Mouse (Mus musculus): ENCODE measurements at regions not wholly inside any gene's neighbourhood (a gene's known extent, or its start where the extent isn't known, plus 50 kb on each side); places are given as distances from the start of the nearest gene placed in this dataset.

- H3K4me2 ChIP-seq (replicated peaks; ENCODE audit: low read depth), result no peak overlapping the region
- H3K27ac ChIP-seq (ENCODE audit: low read depth, low read length), result no peak overlapping the region
- H3K36me3 ChIP-seq (ENCODE audit: control insufficient read depth, insufficient read depth), result no peaks in the 10 kb centered on the region
- no peaks in the 10 kb centered on the region for H3K4me1 ChIP-seq (replicated peaks; ENCODE audit: control insufficient read depth, insufficient read depth, low read length)
- no peak overlapping the region for H3K4me3 ChIP-seq (ENCODE audit: low read depth, low read length)
- ATAC-seq, result no peak
- no peaks in the 10 kb centered on the region for H3K27me3 ChIP-seq (replicated peaks; ENCODE audit: control insufficient read depth, insufficient read depth, low read length)
- no peaks in the 10 kb centered on the region for H3K9me3 ChIP-seq (ENCODE audit: control insufficient read depth)
- WGBS, result 66% methylated on average over 4 of the region's 4 CpGs
- no peak overlapping the region for H3K9ac ChIP-seq (ENCODE audit: low read depth, low read length)
- no peak for TF ChIP-seq CTCF (IDR thresholded peaks at IDR 0.05; ENCODE audit: low read depth)
These were observed 94.0 kb upstream of the Prmt6 start for GRCm38 (mm10) chr3:110344846-110345245.

DNA sequence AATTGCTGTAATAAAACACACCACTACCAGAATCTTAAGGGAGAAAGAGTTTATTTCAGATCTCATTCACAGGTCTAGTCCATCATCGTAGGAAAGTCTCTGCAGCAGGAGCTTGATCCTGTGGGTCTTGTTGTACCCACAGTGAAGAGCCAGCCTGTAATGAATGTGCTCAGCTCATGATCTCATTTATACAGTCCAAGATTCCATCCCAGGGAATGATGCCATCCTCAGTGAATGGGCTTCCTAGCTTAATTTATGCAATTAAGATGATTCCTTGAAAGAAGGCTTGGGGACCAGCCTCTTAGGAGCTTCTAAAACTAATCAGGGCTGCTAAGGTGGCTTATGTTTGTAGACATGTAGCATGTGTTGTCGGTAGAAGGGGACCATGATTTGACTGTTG is 89.3 kb upstream of the Prmt6 start:
- H3K27ac ChIP-seq (ENCODE audit: low read depth, low read length), result no peak overlapping the region
- no peak for ATAC-seq
- no peaks in the 10 kb centered on the region for H3K27me3 ChIP-seq (replicated peaks; ENCODE audit: control insufficient read depth, insufficient read depth, low read length)
- no peaks in the 10 kb centered on the region for H3K36me3 ChIP-seq (ENCODE audit: control insufficient read depth, insufficient read depth)
- no peaks in the 10 kb centered on the region for H3K9me3 ChIP-seq (ENCODE audit: control insufficient read depth)
- no peak overlapping the region for H3K4me2 ChIP-seq (replicated peaks; ENCODE audit: low read depth)
- WGBS, result 89% methylated on average over 2 of the region's 2 CpGs
- TF ChIP-seq CTCF (IDR thresholded peaks at IDR 0.05; ENCODE audit: low read depth), result no peak
- H3K9ac ChIP-seq (ENCODE audit: low read depth, low read length), result no peak overlapping the region
- H3K4me3 ChIP-seq (ENCODE audit: low read depth, low read length), result no peak overlapping the region
- H3K4me1 ChIP-seq (replicated peaks; ENCODE audit: control insufficient read depth, insufficient read depth, low read length), result no peaks in the 10 kb centered on the region

DNA sequence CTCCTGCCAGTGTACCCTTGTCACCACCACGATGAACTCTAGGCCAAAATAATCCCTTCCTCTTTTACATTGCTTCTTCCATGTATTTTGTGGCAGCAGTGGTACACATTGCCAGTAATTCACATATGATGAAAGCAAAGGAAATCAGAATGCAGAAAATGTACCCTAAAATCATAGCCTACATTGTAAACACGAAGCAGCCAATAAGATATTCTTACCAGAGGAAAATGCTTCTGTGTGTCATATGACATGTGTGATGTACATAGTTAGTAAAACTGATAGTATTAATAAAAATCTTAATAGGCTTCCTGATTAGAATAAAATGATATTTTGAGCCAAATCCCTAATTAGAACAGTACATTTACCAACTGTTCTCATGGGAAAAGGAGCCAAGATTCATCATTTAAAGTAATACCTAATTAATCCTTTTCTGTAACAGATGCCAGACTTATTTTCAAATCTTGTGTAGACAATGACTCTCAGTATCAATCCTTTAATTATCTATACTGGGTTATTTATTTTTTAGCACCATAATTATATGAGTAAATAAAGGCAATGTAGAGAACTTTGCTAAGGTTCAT is 88.3 kb upstream of the Prmt6 start:
- Histone ChIP-seq H3K9me3 (ENCODE audit: control insufficient read depth) (no peaks in the 10 kb centered on the region), H3K36me3 (ENCODE audit: control insufficient read depth, insufficient read depth) (no peaks in the 10 kb centered on the region), H3K27me3 (replicated peaks; ENCODE audit: control insufficient read depth, insufficient read depth, low read length) (no peaks in the 10 kb centered on the region), H3K27ac (ENCODE audit: low read depth, low read length) (no peak overlapping the region), H3K9ac (ENCODE audit: low read depth, low read length) (no peak overlapping the region), H3K4me1 (replicated peaks; ENCODE audit: control insufficient read depth, insufficient read depth, low read length) (no peaks in the 10 kb centered on the region), H3K4me3 (ENCODE audit: low read depth, low read length) (no peak overlapping the region), H3K4me2 (replicated peaks; ENCODE audit: low read depth) (no peak overlapping the region)
- WGBS, result 79% methylated on average over 2 of the region's 2 CpGs
- no peak for ATAC-seq
- TF ChIP-seq CTCF (IDR thresholded peaks at IDR 0.05; ENCODE audit: low read depth), result no peak

- H3K27me3 ChIP-seq (replicated peaks; ENCODE audit: control insufficient read depth, insufficient read depth, low read length), result no peaks in the 10 kb centered on the region
- H3K9me3 ChIP-seq (ENCODE audit: control insufficient read depth), result no peaks in the 10 kb centered on the region
- H3K4me3 ChIP-seq (ENCODE audit: low read depth, low read length), result no peak overlapping the region
- no peak overlapping the region for H3K9ac ChIP-seq (ENCODE audit: low read depth, low read length)
- no peak overlapping the region for H3K27ac ChIP-seq (ENCODE audit: low read depth, low read length)
- no peaks in the 10 kb centered on the region for H3K4me1 ChIP-seq (replicated peaks; ENCODE audit: control insufficient read depth, insufficient read depth, low read length)
- no peak for TF ChIP-seq CTCF (IDR thresholded peaks at IDR 0.05; ENCODE audit: low read depth)
- 85% methylated on average over 1 of the region's 1 CpGs for WGBS
- ATAC-seq, result no peak
- H3K36me3 ChIP-seq (ENCODE audit: control insufficient read depth, insufficient read depth), result no peaks in the 10 kb centered on the region
- H3K4me2 ChIP-seq (replicated peaks; ENCODE audit: low read depth), result no peak overlapping the region
These were observed 78.4 kb upstream of the Prmt6 start for GRCm38 (mm10) chr3:110329175-110329574.

GRCm38 (mm10) chr3:110310270-110310669 is 59.5 kb upstream of the Prmt6 start:
- H3K4me3 ChIP-seq (ENCODE audit: low read depth, low read length), result no peak overlapping the region
- H3K27me3 ChIP-seq (replicated peaks; ENCODE audit: control insufficient read depth, insufficient read depth, low read length), result no peaks in the 10 kb centered on the region
- no peaks in the 10 kb centered on the region for H3K9me3 ChIP-seq (ENCODE audit: control insufficient read depth)
- TF ChIP-seq CTCF (IDR thresholded peaks at IDR 0.05; ENCODE audit: low read depth), result no peak
- ATAC-seq, result no peak
- no peak overlapping the region for H3K27ac ChIP-seq (ENCODE audit: low read depth, low read length)
- no peak overlapping the region for H3K4me2 ChIP-seq (replicated peaks; ENCODE audit: low read depth)
- H3K4me1 ChIP-seq (replicated peaks; ENCODE audit: control insufficient read depth, insufficient read depth, low read length), result no peaks in the 10 kb centered on the region
- no peak overlapping the region for H3K9ac ChIP-seq (ENCODE audit: low read depth, low read length)
- 88% methylated on average over 1 of the region's 1 CpGs for WGBS
- H3K36me3 ChIP-seq (ENCODE audit: control insufficient read depth, insufficient read depth), result no peaks in the 10 kb centered on the region

GRCm38 (mm10) chr3:110303166-110303565 is 52.4 kb upstream of the Prmt6 start:
- no peak overlapping the region for H3K4me2 ChIP-seq (replicated peaks; ENCODE audit: low read depth)
- H3K9me3 ChIP-seq (ENCODE audit: control insufficient read depth), result no peaks in the 10 kb centered on the region
- ATAC-seq, result no peak
- no peak for TF ChIP-seq CTCF (IDR thresholded peaks at IDR 0.05; ENCODE audit: low read depth)
- WGBS, result 72% methylated on average over 2 of the region's 2 CpGs
- no peaks in the 10 kb centered on the region for H3K27me3 ChIP-seq (replicated peaks; ENCODE audit: control insufficient read depth, insufficient read depth, low read length)
- H3K27ac ChIP-seq (ENCODE audit: low read depth, low read length), result no peak overlapping the region
- no peaks in the 10 kb centered on the region for H3K36me3 ChIP-seq (ENCODE audit: control insufficient read depth, insufficient read depth)
- H3K4me3 ChIP-seq (ENCODE audit: low read depth, low read length), result no peak overlapping the region
- H3K9ac ChIP-seq (ENCODE audit: low read depth, low read length), result no peak overlapping the region
- no peaks in the 10 kb centered on the region for H3K4me1 ChIP-seq (replicated peaks; ENCODE audit: control insufficient read depth, insufficient read depth, low read length)
